Mouse (Mus musculus) ES-Bruce4 (cell line): Measurements from ENCODE around the gene Sec31a.

Source experiments
- CTCF ChIP-seq: IDR thresholded peaks from one replicate; pipeline ENCODE4 v1.8.1; 2011; ENCODE audit warnings: low read depth, low read length
- EP300 ChIP-seq: IDR thresholded peaks from 2 replicates; pipeline ENCODE4 v1.6.1; 2011; ENCODE audit warnings: low read depth, low read length; ENCODE audit not compliant: insufficient read depth
- POLR2A ChIP-seq: IDR thresholded peaks from one replicate; pipeline ENCODE4 v1.8.1; 2011; ENCODE audit warnings: low read length; ENCODE audit not compliant: insufficient read depth

DNA sequence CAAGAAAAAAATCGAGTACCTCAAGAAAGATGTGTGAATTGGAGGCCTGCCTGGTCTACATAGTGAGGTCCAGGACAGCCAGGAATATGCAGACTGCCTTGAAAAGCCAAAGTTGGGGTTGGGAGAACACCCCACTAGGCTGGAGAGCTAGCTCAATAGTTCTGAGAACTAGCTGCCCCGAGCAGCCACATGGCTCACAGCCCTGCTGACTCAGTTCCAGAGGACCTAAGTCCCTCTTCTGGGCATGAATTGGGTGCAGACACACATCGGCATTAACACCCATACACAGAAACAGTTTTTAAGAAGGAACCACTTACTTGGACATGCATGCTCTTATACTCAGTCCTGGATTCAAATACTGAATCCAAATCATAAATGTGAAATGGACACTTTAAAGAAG is 8.2 kb upstream of the Sec31a start:
- TF ChIP-seq POLR2A = no peak
- no peak for TF ChIP-seq CTCF
- no peak for TF ChIP-seq EP300
